Mouse (Mus musculus) urinary bladder, postnatal 25 days (tissue): Measurements from ENCODE around the gene Abhd13.

Source experiments
- DNase-seq: peaks from one replicate; pipeline ENCODE4 v3.0.0; 2022; ENCODE audit warnings: low spot score

Abhd13 gene

DNA sequence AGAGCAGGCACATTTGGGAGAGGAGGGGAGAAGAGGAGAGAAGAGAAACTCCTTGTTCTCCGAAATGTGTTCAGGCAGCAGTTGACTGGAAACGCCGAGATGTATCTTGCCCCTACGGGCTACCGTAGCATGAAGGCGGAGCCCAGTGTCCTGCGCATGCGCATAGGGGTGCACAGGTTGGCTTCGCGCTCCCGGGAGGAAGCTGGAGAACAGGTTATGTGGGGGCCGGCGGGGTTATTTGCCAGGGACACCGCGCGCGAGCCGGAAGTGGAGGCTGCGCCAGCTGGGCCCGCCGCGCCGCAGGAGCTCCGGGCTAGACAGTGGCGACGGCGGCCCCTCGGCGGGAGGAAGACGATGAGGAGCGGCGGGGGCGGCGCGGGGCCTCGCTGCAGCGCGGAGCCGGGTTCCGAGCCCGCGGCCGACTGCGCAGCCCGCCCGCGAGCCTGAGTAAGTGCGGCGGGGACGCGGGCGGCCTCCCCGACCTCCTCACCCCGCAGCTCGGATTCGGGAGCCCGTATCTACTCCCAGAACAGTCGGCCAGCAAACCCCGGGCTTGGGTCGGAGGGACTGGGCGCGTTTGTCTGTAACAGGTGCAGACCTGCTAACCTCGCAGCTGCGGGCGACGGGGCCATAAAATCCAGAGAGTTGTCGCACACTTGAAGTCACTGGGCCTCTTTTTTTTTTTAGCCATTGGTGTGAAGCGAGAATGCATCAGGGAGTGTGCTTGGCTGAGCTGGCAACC is at the start of gene Abhd13, which contains the start of gene Lig4:
TSS of gene Abhd13 (plus strand) at position 135 of the 742 bp plus-strand sequence.
TSS of gene Lig4 (minus strand) at position 114 of the 742 bp plus-strand sequence.
- peak; percentile 99 for DNase-seq

DNA sequence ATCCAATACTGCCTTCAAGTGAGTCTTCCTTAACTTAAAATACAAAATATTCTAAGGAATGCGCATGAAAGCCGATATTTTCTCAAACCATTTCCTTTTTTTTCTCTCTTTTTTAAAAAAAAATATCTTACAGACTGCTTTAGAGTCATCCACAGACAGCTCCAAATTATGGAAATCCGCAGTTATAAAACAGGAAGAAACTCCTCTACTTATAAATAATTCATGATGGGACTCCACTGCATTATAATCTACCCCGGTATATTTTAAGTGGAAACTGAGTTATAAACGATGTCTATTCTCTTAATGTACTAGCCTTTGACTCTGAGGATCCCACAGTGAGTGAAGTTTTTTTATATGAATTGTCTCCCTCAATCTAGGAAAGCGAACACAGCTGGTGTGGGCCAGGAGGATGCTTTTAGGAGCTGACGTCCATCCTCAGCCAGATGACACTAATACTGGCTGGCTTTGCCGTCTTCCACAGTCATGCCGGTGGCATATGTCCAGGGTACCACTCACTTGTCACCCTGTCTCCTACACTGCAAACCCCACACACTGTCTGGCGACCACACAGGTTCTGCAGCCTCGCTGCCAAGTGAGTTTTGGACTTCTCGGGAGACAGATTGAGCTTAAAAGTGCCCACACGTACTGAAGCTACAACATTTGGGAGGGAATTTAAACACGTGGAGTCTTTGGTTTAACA is 47.6 kb upstream of the Abhd13 start:
- no peak for DNase-seq

DNA sequence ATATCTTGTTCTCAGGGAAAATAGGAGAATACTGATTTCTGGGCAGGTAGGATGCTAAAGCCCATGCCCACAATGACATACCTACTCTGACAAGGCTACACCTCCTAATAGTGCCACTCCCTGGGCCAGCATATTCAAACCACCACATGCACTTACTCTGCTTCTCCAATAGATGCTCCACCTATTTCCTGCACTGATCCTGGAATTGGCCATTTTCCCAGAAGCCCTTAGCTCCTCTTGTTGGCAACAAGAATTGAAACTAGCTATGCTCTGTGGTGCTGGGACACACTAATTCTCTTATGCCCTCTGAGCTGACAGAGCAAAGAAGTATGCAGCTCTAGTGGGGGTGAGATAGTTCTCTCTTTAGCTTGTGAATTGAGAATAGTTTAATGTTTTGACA is 44.8 kb upstream of the Abhd13 start:
- no peak for DNase-seq

DNA sequence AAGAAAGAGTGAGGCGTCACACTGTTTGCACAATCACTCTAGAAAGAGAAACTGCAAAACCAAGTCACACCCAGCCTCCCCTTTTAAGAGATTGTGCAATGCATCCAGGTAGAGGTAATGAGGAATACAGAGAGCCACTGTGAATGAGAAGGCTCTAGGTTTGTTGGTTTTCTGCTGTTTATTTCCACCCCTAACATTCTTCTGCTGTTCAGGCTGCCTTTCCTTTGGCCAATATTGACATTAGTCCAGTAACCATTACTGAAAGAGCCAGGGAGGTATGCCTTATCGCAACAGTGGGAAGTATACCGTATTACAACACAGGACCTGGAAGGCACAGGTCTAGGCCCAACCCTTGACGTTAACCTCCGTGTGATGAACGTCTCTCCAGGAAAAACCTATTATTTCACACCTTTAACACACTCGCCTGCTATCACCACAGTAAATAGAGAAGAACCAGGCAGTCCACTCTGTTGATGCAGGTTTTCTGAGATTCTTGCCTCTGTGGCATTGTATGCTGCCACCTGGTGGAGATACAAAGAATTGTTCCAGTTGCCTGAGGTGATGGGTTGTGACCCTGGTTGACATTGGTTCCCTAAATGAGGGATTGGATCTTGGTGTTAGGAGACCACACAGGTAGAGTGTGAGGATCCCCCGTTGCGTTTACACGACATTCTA is 42.5 kb upstream of the Abhd13 start:
- peak; percentile 32 for DNase-seq

DNA sequence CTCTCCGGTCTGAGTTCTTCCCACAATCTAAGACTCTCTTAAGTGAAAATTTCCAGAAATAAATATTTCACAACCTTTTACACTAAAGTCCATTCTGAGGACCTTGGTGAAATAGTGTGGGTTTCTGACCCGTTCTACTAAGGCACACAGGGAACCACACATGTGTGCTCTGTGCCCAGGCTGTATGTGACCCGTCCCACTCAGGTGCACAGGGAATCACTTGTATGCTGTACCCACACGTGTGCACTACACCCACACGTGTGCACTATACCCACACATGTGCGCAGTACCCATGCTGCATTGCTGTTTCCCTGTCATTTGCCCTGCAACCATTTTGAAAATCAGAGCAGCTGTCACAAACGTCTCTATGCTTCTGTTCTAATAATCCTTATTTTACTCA is 41.9 kb upstream of the Abhd13 start:
- DNase-seq, result no peak

DNA sequence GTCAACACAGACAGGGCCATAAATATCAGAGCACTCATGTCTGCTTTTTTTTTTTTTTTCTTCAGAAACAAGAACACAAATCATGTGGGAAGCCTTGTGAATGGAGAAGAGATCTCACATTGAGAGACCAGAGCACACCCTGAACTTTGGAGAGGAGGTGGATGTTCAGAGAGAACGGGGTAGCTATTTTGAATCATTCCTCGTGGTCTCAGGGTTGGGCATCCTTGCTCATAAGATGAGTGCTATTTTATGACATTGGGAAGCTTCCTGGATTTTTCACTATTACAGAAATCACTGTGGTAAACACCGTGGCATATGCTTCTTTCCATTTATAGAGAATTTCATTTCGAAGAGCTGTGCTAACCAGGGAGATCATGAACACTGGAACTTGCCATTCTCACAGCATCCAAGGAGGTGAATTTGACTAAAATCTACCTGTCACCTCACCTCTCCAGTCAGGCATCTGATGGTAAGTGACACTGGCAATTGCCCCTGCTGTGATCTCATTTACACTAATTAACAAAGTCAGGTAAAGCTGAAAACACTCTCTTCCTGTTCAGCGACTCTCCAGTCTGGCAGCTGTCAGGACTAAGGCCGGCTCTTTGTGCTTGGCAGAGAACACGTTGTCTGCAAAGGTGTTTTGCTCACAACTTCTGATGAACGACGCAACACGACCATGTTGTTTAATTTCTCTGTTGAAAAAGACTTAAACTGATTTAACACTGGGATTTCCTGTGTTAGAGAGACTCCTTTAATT is 28.2 kb upstream of the Abhd13 start:
- DNase-seq, result no peak

DNA sequence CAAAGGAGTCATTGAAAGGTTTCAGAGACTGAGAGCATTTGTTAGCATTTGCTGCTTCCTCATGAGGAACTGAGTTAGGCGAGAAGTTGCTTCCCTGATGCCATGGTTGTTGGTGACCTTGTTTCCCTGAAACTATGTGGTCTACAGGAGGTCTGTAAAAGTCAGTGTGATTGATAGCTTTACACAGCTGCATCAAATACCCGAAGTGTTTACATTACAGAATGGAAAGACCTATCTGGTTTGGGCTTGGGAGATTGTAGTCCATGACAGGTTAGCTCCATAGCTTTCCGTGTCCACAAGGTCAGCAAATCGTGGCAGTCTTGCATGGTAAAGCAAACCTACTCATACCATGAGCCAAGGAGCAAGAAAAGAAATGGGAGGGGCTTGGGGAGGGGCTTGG is 19.2 kb upstream of the Abhd13 start:
- no peak for DNase-seq

DNA sequence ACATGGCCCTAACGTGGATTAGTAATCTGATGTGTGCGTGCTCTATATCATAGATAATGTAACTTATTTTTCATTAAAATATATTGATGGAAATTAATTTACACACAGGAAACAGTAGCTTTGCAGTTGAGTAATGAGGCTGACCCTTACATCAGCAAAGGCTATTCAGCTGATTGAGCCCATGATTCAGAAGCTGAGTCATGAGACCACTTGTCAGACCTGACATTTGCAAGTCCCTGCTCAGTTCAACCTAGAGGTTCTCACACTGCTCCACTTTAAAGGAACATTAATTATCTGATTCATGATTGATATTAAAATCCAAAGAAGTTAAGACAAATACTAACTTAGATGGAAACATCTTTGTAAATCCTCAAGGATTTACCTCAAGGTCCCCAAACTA is 17.6 kb upstream of the Abhd13 start:
- no peak for DNase-seq

DNA sequence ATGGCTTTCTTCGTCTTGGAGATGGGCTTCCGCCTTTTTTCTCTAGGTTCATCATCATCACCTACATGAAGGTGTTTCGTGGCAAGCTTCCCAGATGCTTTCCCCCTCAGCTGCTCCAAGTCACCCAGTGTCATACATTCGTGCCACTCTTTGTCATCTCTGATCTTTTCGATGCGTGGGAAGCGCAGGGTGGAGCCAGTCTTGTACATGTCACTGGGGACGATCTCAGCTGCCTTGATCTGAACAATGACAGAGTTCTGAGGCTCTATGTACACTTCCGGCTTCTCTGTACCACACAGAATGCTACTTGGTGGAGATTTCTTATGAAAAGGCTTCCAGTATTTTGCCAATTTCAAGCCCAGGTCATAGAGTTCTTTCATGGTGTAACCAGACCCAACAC is 5.6 kb upstream of the Abhd13 start:
- DNase-seq, result no peak

DNA sequence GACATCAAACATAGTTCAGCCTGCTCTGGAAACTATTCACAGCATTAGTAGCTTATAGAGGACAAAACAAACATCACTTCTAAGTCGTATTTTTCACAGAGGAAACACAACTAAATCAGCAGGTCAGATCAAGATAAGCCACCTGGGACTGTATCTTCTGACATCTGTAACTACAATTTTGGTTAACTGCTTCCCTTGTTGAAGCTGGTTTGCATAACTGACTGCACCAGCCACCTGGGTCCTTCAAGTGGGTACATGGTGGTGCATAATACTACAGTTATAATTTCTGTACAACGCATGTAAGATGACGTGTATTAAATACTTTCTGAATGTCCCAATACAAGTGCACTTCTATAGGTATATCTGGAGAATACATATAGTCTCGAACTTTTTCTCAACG is 2.2 kb upstream of the Abhd13 start:
- no peak for DNase-seq

DNA sequence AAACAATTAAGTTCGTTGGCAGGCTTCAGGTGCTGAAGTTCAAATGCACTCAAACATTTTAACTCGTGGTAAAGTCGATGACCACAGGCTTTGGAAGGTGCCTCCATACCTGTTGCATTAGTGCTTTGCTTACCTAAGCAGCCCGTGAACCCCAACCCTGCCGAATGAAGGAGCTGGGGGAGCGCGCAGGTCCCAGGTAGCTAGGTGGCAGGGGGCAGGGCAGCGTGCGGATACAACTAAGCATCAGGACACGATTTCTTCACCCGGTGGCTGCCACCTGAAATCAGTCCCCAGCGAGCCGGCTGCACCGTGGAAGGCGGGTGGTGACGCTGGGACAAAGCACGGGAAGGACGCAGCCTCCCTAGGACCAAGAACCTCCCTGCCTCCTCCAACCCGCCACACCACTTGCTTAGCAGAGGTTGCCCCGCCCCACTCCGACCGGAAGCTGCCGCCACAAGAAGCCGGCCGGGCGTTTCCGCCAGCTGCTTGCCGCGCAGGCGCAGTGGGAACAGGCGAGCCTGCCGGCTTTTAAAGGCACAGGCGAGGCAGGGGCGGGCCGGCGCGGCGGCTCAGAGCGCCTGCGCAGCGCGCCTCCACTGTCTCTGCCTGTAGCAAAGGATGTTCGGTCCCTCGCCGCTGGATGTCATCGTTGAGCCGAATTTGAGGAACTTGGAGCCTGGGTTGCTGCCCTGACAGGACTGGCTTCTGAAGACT is 1.5 kb upstream of the Abhd13 start:
- peak; percentile 97 for DNase-seq

DNA sequence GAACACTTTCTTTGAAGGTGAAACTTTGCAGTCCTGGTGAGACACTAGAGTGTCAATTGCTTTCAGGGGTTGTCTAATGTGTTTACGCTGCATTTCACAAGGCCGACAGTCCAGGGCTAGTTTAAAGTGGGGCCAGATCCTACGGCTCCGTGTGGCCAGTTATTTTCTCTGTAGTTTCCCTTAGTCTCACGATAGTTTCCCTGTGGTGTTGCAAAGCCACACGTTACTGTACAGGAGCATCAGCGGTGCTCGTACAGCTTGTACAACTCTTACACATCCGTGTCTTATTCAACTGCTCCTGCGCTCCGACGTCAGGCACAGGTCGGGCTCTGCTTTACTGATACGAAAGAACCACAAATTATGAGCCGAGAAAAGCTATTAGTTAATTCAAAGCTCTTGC is 491 bp upstream of the Abhd13 start:
- DNase-seq, result no peak

DNA sequence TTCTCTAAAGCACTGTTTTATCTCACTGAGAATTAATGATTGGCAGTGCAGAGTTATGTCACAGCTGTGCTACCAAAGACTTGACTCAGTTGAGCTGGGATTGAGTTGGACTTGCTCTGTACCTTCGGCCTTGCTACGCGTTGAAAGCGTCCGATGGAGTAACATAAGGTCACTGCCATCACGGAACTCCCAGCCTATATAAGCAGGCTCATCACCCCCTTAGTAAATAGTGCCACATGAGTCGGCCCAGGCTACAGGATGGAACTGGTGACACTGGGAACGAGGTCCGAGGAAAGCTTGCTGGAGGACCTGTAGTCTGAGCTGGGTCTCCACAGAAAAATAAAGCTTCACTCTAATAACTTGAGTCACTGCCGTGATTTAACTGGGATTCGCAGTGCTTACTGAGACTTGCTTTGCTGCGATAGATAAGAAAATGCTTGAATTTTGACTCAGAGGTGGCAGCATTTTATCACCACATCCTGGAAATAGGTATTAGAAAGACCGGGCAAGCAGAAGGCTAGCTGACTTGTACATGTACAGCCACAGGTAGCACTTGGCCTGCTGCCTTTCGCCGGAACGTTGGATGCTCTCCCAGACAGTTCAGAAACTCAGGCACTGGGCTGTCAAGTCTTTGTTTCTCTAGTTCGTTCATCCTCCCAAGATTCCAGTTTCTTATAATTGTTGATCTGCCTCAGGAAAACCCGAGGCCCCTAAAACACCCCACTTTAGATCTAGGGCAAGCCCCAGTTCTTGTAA is 1.1 kb downstream of the Abhd13 start:
- peak; percentile 7 for DNase-seq

DNA sequence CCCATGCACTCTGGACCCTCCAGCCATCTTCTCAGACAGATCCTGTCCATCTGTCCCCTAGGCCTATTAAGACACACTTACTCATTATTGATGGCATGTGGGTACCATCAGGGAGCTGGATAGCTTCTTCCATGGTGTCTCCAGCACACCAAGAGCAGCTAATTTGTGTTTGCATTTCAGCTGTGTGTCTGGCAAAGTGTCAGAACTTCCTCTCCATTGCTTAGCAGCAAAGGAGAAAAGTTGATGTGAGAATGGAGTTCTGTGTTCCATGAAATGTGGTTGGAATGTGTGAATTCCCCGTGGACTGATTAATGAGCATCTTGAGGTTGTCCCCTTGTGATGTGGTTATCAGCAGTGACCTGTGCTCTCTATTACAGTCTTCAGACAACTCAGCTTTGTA is 2.2 kb downstream of the Abhd13 start:
- DNase-seq, result no peak

DNA sequence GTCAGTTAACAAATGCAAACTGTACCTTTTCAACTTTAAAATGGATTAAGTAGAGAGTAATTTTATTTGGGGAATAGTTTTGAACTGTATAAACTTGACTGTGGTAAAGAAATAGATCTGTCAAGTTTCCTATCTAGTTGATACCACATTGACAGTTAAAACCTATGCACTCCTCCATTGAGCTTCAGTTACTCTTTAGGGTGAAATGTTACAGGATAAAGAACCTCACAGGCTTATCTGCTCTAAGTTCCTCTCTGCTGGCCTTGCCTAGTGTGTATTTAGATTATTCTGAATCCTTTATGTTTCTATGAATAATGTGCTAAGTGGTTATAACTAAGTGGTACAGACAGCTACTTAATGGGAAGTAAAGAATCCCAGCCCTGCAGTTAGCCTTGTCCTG is 2.7 kb downstream of the Abhd13 start:
- no peak for DNase-seq

DNA sequence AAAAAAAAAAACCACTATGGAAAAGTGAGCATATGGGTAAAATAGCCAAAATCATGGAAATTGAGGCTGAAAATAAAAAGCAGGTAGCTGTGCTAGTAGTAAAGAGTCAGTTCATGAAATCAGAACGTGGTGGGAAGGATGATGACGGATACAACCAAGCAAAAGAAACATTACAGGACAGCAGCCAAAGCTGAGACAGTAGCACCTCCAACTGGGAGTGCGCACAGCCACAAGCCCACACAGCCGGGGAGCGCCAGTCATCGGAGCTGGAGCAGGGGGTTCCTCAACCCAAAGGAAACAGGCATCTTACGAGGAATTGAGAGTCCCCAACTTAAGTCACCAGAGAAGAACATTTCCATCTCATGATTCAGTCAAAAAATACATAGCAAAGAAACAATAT is 26.6 kb downstream of the Abhd13 start:
- DNase-seq, result no peak

DNA sequence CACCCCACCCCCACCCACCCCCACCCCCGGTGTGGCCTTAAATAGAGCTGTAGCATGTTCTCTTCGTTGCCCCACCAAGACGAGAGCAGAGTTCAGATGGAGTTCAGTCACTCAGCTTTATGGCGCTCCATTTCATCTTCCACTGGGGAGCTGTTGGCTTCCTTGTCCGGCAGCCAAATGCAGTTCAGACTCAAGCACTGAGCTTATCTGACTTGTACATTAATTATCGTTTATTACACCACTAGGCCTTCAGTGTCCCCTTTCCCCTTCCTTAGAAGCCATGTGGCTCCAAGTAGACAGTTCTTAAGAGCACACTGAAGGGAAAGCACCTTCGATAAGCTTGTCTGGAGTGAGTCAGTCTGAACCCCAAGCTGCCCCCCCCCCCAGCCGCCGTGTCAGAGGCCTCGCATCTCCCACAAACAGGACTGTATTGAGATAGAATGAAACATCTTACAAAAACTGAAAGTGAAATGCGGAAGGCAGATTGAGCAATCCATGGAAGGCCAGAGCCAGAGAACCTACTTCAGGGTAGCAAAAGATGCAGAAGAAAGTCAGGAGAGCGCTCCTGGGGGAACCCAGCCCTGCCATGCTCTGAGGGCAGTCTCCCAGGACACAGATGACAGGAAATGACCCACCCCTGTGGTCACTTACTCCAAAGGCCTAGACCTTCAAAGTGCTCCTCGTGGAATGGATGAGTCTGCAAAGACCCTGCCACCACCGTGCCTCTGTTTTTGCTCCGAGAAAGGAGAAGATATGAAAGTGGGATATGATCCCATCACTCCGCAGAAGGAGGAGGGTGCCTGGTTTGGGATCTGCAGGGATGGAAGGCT is 28.9 kb downstream of the Abhd13 start, which contains the start of gene Tnfsf13b:
TSS of gene Tnfsf13b (plus strand) at position 312 of the 830 bp plus-strand sequence.
- DNase-seq, result peak; percentile 8

DNA sequence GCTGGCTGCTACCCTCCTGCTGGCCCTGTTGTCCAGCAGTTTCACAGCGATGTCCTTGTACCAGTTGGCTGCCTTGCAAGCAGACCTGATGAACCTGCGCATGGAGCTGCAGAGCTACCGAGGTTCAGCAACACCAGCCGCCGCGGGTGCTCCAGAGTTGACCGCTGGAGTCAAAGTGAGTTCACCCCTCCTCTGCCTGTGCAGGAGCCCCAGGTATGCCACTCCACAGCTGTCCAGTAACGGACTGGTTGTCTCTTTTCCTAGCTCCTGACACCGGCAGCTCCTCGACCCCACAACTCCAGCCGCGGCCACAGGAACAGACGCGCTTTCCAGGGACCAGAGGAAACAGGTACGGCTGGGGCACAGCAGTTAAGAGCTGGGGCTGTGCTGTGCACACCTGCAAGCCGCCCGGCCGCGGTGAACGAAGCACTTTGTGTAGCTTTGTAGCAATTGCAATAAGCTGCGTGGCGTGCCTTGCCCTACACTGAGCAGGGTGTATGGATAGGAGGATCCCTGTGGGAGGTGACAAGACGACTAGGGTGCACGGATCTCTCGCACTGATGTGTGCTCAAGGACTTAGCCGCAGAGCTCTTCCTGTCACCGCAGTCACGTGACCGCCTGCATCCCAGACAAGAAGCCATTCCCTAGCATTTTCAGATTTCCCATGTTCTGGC is 29.6 kb downstream of the Abhd13 start:
- DNase-seq, result peak; percentile 12

DNA sequence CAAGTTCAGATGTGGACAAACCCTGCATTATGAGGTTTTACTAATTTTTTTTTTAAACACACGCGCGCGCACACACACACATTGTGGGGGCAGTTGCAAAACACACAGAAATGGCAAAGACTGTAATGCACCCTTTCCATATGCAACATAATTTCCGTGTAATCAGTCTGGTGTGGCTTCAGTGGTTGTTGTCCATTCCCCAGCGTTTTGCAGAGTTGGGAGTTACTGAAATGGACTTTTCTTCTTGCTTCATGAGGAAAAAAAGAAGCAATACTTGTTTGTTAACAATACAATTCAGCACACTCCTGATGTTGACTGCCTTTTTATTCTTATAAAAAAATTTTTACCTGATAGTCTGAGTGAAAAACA is 30.1 kb downstream of the Abhd13 start:
- DNase-seq, result no peak
